Mouse (Mus musculus): ENCODE data around the gene Zbtb18. TPM values are rescaled to one million over a fixed set of nuclear protein-coding genes. Genes with fewer than 3 reads are reported as not detected.

Gene Zbtb18
- polyA plus RNA-seq, 1 experiment from 2014 or later = 14.2 TPM

DNA sequence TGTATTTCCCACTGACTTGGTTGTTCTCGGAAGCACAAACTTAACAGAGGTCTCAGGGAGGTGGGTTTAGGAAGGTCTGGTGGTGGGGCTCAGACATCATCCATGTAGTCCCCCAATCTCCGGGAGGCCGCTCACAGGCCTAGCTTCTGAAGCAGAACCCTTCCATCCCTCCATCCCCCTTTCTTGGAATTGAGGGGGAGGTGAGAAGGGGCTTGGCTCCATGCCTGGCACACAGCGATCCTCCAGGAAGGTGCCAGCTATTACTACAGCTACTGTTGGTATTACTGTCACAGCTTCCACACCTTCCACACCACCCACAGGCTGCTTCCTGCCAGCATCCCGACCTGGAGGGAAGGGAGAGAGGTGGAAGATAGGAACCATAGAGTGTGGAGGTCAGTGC lies 26.3 kb downstream of the Zbtb18 start:
- Histone ChIP-seq H3K36me3 (no peaks in the 10 kb centered on the region), H3K4me1 (replicated peaks) (no peaks in the 10 kb centered on the region), H3K4me3 (no peak overlapping the region), H3K9ac (no peak overlapping the region), H3K27ac (no peak overlapping the region), H3K9me3 (no peaks in the 10 kb centered on the region), H3K4me2 (no peak overlapping the region), H3K27me3 (no peaks in the 10 kb centered on the region)
- no peak for ATAC-seq (ENCODE audit: low FRiP score)
- 86% methylated on average over 5 of the region's 5 CpGs for WGBS

DNA sequence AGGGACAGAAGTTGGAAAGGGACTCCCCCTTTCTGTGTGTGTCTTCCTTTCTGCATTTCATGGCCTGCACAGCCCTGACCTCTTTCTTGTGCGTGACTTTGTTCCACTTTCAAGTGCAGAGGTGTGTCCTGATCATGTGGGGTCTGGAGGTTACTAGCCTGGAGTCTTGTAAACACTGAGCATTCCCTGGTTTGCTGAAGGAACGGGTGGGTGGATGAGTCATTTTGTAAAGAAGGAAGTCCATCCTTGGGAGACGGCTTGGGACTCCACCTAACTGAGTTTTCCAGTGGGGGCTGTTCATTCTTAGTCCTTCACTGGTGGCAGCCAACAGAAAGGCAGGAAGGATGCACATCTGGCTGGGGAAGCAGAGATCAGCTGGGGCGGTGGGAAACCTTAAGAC lies 27.9 kb downstream of the Zbtb18 start:
- H3K4me2 ChIP-seq = no peak overlapping the region
- H3K9ac ChIP-seq = no peak overlapping the region
- no peaks in the 10 kb centered on the region for H3K4me1 ChIP-seq (replicated peaks)
- H3K9me3 ChIP-seq = no peaks in the 10 kb centered on the region
- H3K27me3 ChIP-seq = no peaks in the 10 kb centered on the region
- no peaks in the 10 kb centered on the region for H3K36me3 ChIP-seq
- H3K27ac ChIP-seq = no peak overlapping the region
- H3K4me3 ChIP-seq = no peak overlapping the region
- 77% methylated on average over 4 of the region's 4 CpGs for WGBS
- no peak for ATAC-seq (ENCODE audit: low FRiP score)

DNA sequence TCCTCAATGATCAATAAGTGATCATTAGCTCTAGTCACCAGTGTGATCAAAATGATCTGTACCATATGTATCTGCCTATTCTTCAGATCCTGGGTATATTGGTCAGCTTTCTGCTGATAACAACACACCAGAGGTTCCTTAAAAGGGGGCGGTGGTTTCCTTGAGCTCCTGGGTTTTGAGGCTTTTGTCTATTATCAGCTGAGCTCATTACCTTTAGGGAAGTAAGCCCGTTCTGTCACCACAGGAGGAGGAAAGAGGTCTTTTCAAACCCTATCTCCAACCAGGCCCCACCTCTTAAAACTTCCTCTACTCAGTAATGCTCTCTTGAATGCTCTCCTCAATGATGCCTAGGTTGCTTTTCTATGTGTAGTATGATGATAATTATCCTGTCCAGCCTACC lies 28.8 kb downstream of the Zbtb18 start:
- no peak overlapping the region for H3K9ac ChIP-seq
- no peaks in the 10 kb centered on the region for H3K4me1 ChIP-seq (replicated peaks)
- 72% methylated on average over 2 of the region's 2 CpGs for WGBS

DNA sequence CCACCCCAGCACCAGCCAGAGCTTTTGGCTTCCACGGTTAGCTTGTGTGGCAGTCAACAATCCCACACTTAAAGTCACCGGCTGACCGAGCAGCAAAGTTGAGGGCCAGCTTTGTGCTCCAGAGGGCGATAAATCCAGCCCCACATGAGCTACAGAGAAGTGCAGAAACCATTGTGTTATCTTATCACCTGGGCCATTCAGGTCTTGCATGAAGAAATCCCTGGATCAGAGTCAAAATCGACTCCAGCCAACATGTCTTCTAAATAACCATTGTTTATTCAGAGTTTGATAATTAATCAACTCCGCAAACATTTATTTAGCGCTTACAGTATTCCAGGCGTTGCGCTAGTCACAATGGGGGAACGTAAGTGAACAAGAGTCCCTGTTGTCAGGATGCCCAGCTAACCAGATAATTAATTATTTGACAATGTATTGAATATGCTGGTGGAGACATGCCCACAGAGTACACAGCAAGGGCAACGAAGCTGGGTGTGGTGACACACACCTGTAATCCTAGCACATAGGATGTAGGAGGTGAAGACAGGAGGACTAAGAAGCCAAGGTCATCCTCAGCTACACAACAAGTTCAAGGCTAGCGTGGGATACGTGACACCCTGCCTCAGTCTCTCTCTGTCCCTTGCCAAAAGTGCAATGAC lies 33.5 kb downstream of the Zbtb18 start:
- Histone ChIP-seq H3K4me2 (no peak overlapping the region), H3K27ac (no peak overlapping the region), H3K9me3 (no peaks in the 10 kb centered on the region), H3K4me3 (no peak overlapping the region), H3K27me3 (no peaks in the 10 kb centered on the region), H3K36me3 (no peaks in the 10 kb centered on the region), H3K4me1 (replicated peaks) (no peaks in the 10 kb centered on the region), H3K9ac (no peak overlapping the region)
- WGBS = 86% methylated on average over 13 of the region's 13 CpGs
- no peak for ATAC-seq (ENCODE audit: low FRiP score)

More for the DNA sequence above, 28.8 kb downstream of the Zbtb18 start:
- no peak overlapping the region for H3K27ac ChIP-seq
- no peak for ATAC-seq (ENCODE audit: low FRiP score)
- H3K36me3 ChIP-seq = no peaks in the 10 kb centered on the region
- H3K27me3 ChIP-seq = no peaks in the 10 kb centered on the region
- H3K4me2 ChIP-seq = no peak overlapping the region
- no peak overlapping the region for H3K4me3 ChIP-seq
- no peaks in the 10 kb centered on the region for H3K9me3 ChIP-seq

DNA sequence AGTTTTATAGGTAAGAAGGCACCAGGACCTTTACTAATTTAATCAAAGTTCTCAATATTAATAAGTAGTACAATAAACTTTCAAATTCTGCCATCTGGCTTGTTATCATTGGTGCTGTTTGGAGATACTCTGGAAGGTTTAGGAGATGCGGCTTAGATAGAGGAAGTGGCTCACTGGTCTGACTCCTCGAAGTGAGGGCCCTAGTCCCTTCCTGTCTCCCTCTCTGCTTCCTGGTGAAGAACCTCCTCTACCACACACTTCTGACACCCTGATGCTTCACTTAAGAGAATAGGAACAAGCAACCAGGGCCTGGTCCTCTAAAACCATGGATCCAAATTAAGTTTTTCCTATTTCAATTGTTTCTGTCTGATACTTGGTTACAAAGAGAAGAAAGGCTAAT lies 36.4 kb downstream of the Zbtb18 start:
- no peaks in the 10 kb centered on the region for H3K36me3 ChIP-seq
- no peak for ATAC-seq (ENCODE audit: low FRiP score)
- no peak overlapping the region for H3K27ac ChIP-seq
- H3K27me3 ChIP-seq = no peaks in the 10 kb centered on the region
- H3K4me3 ChIP-seq = no peak overlapping the region
- no peaks in the 10 kb centered on the region for H3K4me1 ChIP-seq (replicated peaks)
- H3K4me2 ChIP-seq = no peak overlapping the region
- no peaks in the 10 kb centered on the region for H3K9me3 ChIP-seq
- 88% methylated on average over 2 of the region's 2 CpGs for WGBS
- no peak overlapping the region for H3K9ac ChIP-seq

DNA sequence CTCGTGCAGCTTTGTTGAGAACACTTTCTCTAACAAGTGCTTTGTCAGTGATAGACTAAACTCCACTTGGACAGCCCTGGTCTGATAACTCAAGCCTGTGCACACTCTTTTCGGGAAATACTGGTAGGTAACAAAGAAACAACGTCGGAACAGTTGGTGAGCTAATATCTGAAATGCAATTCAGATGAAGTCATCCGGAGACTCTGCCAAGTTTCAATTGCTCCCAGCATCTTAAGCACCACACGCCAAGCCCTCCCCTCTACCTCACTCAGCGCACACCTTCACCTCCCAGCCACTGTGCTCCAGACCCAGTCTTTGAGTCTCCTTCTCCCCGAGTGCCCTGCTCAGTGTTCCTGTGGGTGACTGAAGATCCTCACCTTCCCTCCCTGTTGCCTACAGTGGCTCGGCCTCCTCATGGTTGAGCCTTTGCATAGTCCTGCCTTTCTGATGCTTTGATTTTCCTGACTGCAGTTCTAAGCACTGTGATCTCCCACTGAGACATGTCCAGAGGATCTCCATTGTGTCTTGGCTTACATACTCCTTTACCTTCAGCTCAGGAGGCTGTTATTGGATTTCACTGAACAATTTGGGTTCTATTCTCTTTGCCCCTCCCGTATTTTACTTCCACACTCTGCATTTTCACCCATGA lies 37.3 kb downstream of the Zbtb18 start:
- 71% methylated on average over 10 of the region's 10 CpGs for WGBS
- Histone ChIP-seq H3K9ac (no peak overlapping the region), H3K36me3 (no peaks in the 10 kb centered on the region)

DNA sequence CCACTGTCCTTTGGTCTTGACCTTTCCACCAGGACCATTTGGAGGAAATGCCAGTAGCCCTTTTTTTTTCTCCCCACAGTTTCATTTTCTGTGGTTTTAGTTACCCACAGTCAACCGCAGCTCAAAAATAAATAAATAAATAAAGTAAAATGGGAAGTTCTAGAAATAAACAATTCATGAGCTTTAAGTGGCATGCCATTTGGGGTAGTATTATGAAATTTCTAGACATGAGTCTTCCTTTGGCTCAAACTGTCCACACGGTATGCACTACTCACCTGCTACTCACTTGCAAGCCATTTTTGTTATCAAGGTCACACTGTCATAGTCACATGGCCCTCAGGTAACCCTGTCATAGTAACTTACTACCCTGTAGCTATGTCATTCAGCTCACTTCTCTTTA lies 41.5 kb downstream of the Zbtb18 start:
- H3K27ac ChIP-seq = no peak overlapping the region
- 92% methylated on average over 2 of the region's 2 CpGs for WGBS
- no peak overlapping the region for H3K9ac ChIP-seq
- H3K36me3 ChIP-seq = no peaks in the 10 kb centered on the region
- ATAC-seq (ENCODE audit: low FRiP score) = no peak
- H3K27me3 ChIP-seq = 0 out of 2 replicates have a peak, but pooled peaks cover 3% of the 10 kb centered on the region
- no peak overlapping the region for H3K4me2 ChIP-seq
- peaks cover 9% of the 10 kb centered on the region for H3K4me1 ChIP-seq (replicated peaks)
- no peak overlapping the region for H3K4me3 ChIP-seq
- no peaks in the 10 kb centered on the region for H3K9me3 ChIP-seq

More for the DNA sequence above, 37.3 kb downstream of the Zbtb18 start:
- H3K27me3 ChIP-seq = no peaks in the 10 kb centered on the region
- H3K4me3 ChIP-seq = no peak overlapping the region
- H3K9me3 ChIP-seq = no peaks in the 10 kb centered on the region
- H3K27ac ChIP-seq = no peak overlapping the region
- H3K4me1 ChIP-seq (replicated peaks) = peaks cover 3% of the 10 kb centered on the region
- no peak overlapping the region for H3K4me2 ChIP-seq
- no peak for ATAC-seq (ENCODE audit: low FRiP score)

GRCm38 (mm10) chr1:177484280-177484679 lies 42.1 kb downstream of the Zbtb18 start:
- Histone ChIP-seq H3K4me1 (replicated peaks) (peaks cover 9% of the 10 kb centered on the region), H3K9ac (no peak overlapping the region), H3K27ac (no peak overlapping the region), H3K4me3 (no peak overlapping the region), H3K36me3 (no peaks in the 10 kb centered on the region), H3K4me2 (no peak overlapping the region), H3K9me3 (no peaks in the 10 kb centered on the region), H3K27me3 (0 out of 2 replicates have a peak, but pooled peaks cover 3% of the 10 kb centered on the region)
- no peak for ATAC-seq (ENCODE audit: low FRiP score)
- 69% methylated on average over 7 of the region's 7 CpGs for WGBS

GRCm38 (mm10) chr1:177484680-177485079 lies 42.5 kb downstream of the Zbtb18 start:
- 0 out of 2 replicates have a peak, but pooled peaks cover 3% of the 10 kb centered on the region for H3K27me3 ChIP-seq
- peaks cover 9% of the 10 kb centered on the region for H3K4me1 ChIP-seq (replicated peaks)
- 45% methylated on average over 7 of the region's 7 CpGs for WGBS
- H3K9ac ChIP-seq = no peak overlapping the region
- no peak overlapping the region for H3K4me3 ChIP-seq
- no peaks in the 10 kb centered on the region for H3K36me3 ChIP-seq
- no peak overlapping the region for H3K4me2 ChIP-seq
- H3K27ac ChIP-seq = no peak overlapping the region
- H3K9me3 ChIP-seq = no peaks in the 10 kb centered on the region
- no peak for ATAC-seq (ENCODE audit: low FRiP score)

- Histone ChIP-seq H3K27ac (no peak overlapping the region), H3K36me3 (no peaks in the 10 kb centered on the region), H3K4me1 (replicated peaks) (peaks cover 8% of the 10 kb centered on the region), H3K4me2 (no peak overlapping the region), H3K9ac (no peak overlapping the region), H3K27me3 (0 out of 2 replicates have a peak, but pooled peaks cover 3% of the 10 kb centered on the region), H3K9me3 (no peaks in the 10 kb centered on the region), H3K4me3 (no peak overlapping the region)
- WGBS = 76% methylated on average over 7 of the region's 7 CpGs
- no peak for ATAC-seq (ENCODE audit: low FRiP score)
Observed at GRCm38 (mm10) chr1:177489844-177490243, 47.7 kb downstream of the Zbtb18 start.

GRCm38 (mm10) chr1:177490808-177491207 lies 48.7 kb downstream of the Zbtb18 start:
- Histone ChIP-seq H3K4me2 (no peak overlapping the region), H3K4me3 (no peak overlapping the region), H3K4me1 (replicated peaks) (peaks cover 10% of the 10 kb centered on the region; the same call in 1 of the 2 replicates), H3K27ac (no peak overlapping the region), H3K9me3 (no peaks in the 10 kb centered on the region), H3K36me3 (no peaks in the 10 kb centered on the region), H3K9ac (no peak overlapping the region), H3K27me3 (no peaks in the 10 kb centered on the region)
- no peak for ATAC-seq (ENCODE audit: low FRiP score)
- WGBS = 26% methylated on average over 4 of the region's 4 CpGs

DNA sequence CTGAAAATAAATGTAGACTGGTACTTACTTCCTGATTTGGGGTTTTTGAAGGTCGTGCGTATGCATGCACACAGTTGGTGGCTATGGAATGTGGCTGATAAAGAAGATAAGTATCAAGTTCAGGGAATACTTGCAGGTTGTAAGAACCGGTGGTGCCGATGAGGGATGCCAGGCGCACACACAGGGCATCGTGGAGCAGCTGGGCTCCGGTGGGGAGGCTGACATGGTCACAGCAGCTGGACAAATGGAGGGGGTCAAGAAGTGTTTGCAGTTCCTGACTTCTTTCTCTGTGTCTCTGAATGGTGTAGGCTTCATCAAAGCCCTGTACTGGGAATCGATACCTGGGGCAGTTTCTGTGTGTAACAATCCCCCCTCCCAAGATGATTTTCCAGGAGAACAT lies 49.1 kb downstream of the Zbtb18 start:
- no peak for ATAC-seq (ENCODE audit: low FRiP score)
- H3K27ac ChIP-seq = no peak overlapping the region
- H3K4me1 ChIP-seq (replicated peaks) = peaks cover 10% of the 10 kb centered on the region; the same call in 1 of the 2 replicates
- H3K27me3 ChIP-seq = no peaks in the 10 kb centered on the region
- H3K4me3 ChIP-seq = no peak overlapping the region
- H3K4me2 ChIP-seq = no peak overlapping the region
- H3K9ac ChIP-seq = no peak overlapping the region
- no peaks in the 10 kb centered on the region for H3K36me3 ChIP-seq
- 74% methylated on average over 8 of the region's 8 CpGs for WGBS
- no peaks in the 10 kb centered on the region for H3K9me3 ChIP-seq

GRCm38 (mm10) chr1:177494306-177494705 lies 52.2 kb downstream of the Zbtb18 start:
- H3K4me3 ChIP-seq = no peak overlapping the region
- H3K9ac ChIP-seq = no peak overlapping the region
- no peaks in the 10 kb centered on the region for H3K36me3 ChIP-seq
- H3K4me1 ChIP-seq (replicated peaks) = peaks cover 10% of the 10 kb centered on the region; the same call in 1 of the 2 replicates
- no peak overlapping the region for H3K4me2 ChIP-seq
- ATAC-seq (ENCODE audit: low FRiP score) = no peak
- H3K27ac ChIP-seq = no peak overlapping the region
- no peaks in the 10 kb centered on the region for H3K27me3 ChIP-seq
- WGBS = 82% methylated on average over 8 of the region's 8 CpGs
- H3K9me3 ChIP-seq = no peaks in the 10 kb centered on the region
